Mouse (Mus musculus) kidney, adult 2 months (tissue): Measurements from ENCODE around the gene Grid2. TPM values are rescaled to one million over a fixed set of nuclear protein-coding genes. Genes with fewer than 3 reads are reported as not detected.

Experiments used
- DNase-seq: peaks from one replicate; pipeline ENCODE4 v3.0.0; 2021
- H3K27ac ChIP-seq: fragments of 200-500 bp; 2 replicates; pipeline ENCODE4 v1.5.1; 2012; ENCODE audit warnings: low read depth, low read length, control low read depth, inconsistent platforms; ENCODE audit not compliant: insufficient read depth
- H3K27me3 ChIP-seq: fragments of 200-500 bp; replicated peaks from 2 replicates; pipeline ENCODE4 v1.6.1; 2012; ENCODE audit warnings: mild to moderate bottlenecking, moderate library complexity, low read length, inconsistent platforms; ENCODE audit not compliant: control insufficient read depth, insufficient read depth
- H3K36me3 ChIP-seq: fragments of 200-500 bp; 2 replicates; pipeline ENCODE4 v1.6.1; 2012; ENCODE audit warnings: mild to moderate bottlenecking, moderate library complexity, low read length, inconsistent platforms; ENCODE audit not compliant: control insufficient read depth, insufficient read depth
- H3K4me1 ChIP-seq: fragments of 200-500 bp; 2 replicates; pipeline ENCODE4 v1.6.1; 2011; ENCODE audit warnings: low read length; ENCODE audit not compliant: control insufficient read depth, insufficient read depth
- H3K4me3 ChIP-seq: fragments of 200-500 bp; 2 replicates; pipeline ENCODE4 v1.5.1; 2011; ENCODE audit warnings: mild to moderate bottlenecking, low read depth, low read length, control low read depth; ENCODE audit not compliant: insufficient read depth
- CTCF ChIP-seq: fragments of 200-500 bp; conservative IDR thresholded peaks from 2 replicates; pipeline ENCODE4 v1.5.1; 2011; ENCODE audit warnings: low read depth, mild to moderate bottlenecking, control low read depth, low read length, moderate library complexity, mixed read lengths; ENCODE audit not compliant: insufficient read depth, insufficient read length
- POLR2A ChIP-seq: fragments of 200-500 bp; IDR thresholded peaks from one replicate; pipeline ENCODE4 v1.6.1; 2011; ENCODE audit warnings: low read depth, low read length, control low read depth
- WGBS: fragments of 180-500 bp; shearing (Covaris S2); methylation state at CpG from one replicate; pipeline ENCODE4 v1.1.7; 2018; 5-methylcytosine and 5-hydroxymethylcytosine counted together
- polyA plus RNA-seq: library from polyadenylated mRNA; depleted of rRNA; stranded (reverse); fragments of >200 nt; gene quantifications from 2 replicates; pipeline ENCODE4 v1.2.3, GENCODE M21; 2012

Gene Grid2
- polyA plus RNA-seq, 1 experiment: not detected

GRCm38 (mm10) chr6:64047950-64048349 lies 792.3 kb downstream of the Grid2 start:
- no peaks in the 10 kb centered on the region for H3K4me1 ChIP-seq
- no peaks in the 10 kb centered on the region for H3K36me3 ChIP-seq
- H3K27me3 ChIP-seq: no peaks in the 10 kb centered on the region
- no peak for DNase-seq
- TF ChIP-seq CTCF (no peak), POLR2A (no peak)
- H3K4me3 ChIP-seq: no peak overlapping the region
- no peak overlapping the region for H3K27ac ChIP-seq
- 83% methylated on average over 5 of the region's 5 CpGs for WGBS

- no peak for TF ChIP-seq POLR2A
- no peak for TF ChIP-seq CTCF
- no peak overlapping the region for H3K4me3 ChIP-seq
- no peaks in the 10 kb centered on the region for H3K4me1 ChIP-seq
- no peaks in the 10 kb centered on the region for H3K36me3 ChIP-seq
- H3K27ac ChIP-seq: no peak overlapping the region
- H3K27me3 ChIP-seq: no peaks in the 10 kb centered on the region
- WGBS: 83% methylated on average over 7 of the region's 7 CpGs
- no peak for DNase-seq
These were observed 808.2 kb downstream of the Grid2 start for GRCm38 (mm10) chr6:64063858-64064257.

GRCm38 (mm10) chr6:64064704-64065103 lies 809.0 kb downstream of the Grid2 start:
- H3K36me3 ChIP-seq: no peaks in the 10 kb centered on the region
- no peaks in the 10 kb centered on the region for H3K27me3 ChIP-seq
- no peak for DNase-seq
- 91% methylated on average over 2 of the region's 2 CpGs for WGBS
- H3K4me1 ChIP-seq: no peaks in the 10 kb centered on the region
- H3K4me3 ChIP-seq: no peak overlapping the region
- TF ChIP-seq CTCF (no peak), POLR2A (no peak)
- no peak overlapping the region for H3K27ac ChIP-seq

- H3K27ac ChIP-seq: no peak overlapping the region
- no peaks in the 10 kb centered on the region for H3K4me1 ChIP-seq
- H3K36me3 ChIP-seq: no peaks in the 10 kb centered on the region
- no peak for DNase-seq
- TF ChIP-seq POLR2A (no peak), CTCF (no peak)
- no peak overlapping the region for H3K4me3 ChIP-seq
- 49% methylated on average over 2 of the region's 2 CpGs for WGBS
- H3K27me3 ChIP-seq: no peaks in the 10 kb centered on the region
These were observed 817.7 kb downstream of the Grid2 start for GRCm38 (mm10) chr6:64073406-64073805.

GRCm38 (mm10) chr6:64077911-64078310 lies 822.2 kb downstream of the Grid2 start:
- H3K4me1 ChIP-seq: no peaks in the 10 kb centered on the region
- no peaks in the 10 kb centered on the region for H3K36me3 ChIP-seq
- H3K4me3 ChIP-seq: no peak overlapping the region
- no peak for DNase-seq
- no peaks in the 10 kb centered on the region for H3K27me3 ChIP-seq
- no peak overlapping the region for H3K27ac ChIP-seq
- 83% methylated on average over 1 of the region's 1 CpGs for WGBS
- no peak for TF ChIP-seq POLR2A
- no peak for TF ChIP-seq CTCF

GRCm38 (mm10) chr6:64098662-64099061 lies 843.0 kb downstream of the Grid2 start:
- no peak for DNase-seq
- no peaks in the 10 kb centered on the region for H3K27me3 ChIP-seq
- H3K4me3 ChIP-seq: no peak overlapping the region
- TF ChIP-seq CTCF (no peak), POLR2A (no peak)
- WGBS: 81% methylated on average over 10 of the region's 10 CpGs
- H3K36me3 ChIP-seq: no peaks in the 10 kb centered on the region
- H3K4me1 ChIP-seq: no peaks in the 10 kb centered on the region
- H3K27ac ChIP-seq: no peak overlapping the region

- WGBS: 68% methylated on average over 2 of the region's 2 CpGs
- H3K27me3 ChIP-seq: no peaks in the 10 kb centered on the region
- no peak overlapping the region for H3K4me3 ChIP-seq
- no peak for DNase-seq
- no peaks in the 10 kb centered on the region for H3K36me3 ChIP-seq
- H3K27ac ChIP-seq: no peak overlapping the region
- TF ChIP-seq POLR2A: no peak
- TF ChIP-seq CTCF: no peak
- no peaks in the 10 kb centered on the region for H3K4me1 ChIP-seq
These were observed 858.9 kb downstream of the Grid2 start for GRCm38 (mm10) chr6:64114594-64114993.

GRCm38 (mm10) chr6:64136275-64136674 lies 880.6 kb downstream of the Grid2 start:
- TF ChIP-seq POLR2A (no peak), CTCF (no peak)
- Histone ChIP-seq H3K36me3 (no peaks in the 10 kb centered on the region), H3K27me3 (no peaks in the 10 kb centered on the region), H3K4me1 (no peaks in the 10 kb centered on the region), H3K27ac (no peak overlapping the region), H3K4me3 (no peak overlapping the region)
- 84% methylated on average over 9 of the region's 9 CpGs for WGBS
- no peak for DNase-seq
